Mouse (Mus musculus) testis, adult 2 months (tissue): Measurements from ENCODE around the gene Cryaa.
"Not testable (repeated sequence)": the region's sequence is repeated elsewhere in the genome, so short reads cannot be mapped to it uniquely, and the experiment has no call there.

ENCODE experiments used
- CTCF ChIP-seq: fragments of 200-500 bp; IDR thresholded peaks from 2 replicates; pipeline ENCODE4 v1.5.1; 2012; ENCODE audit warnings: low read depth, mild to moderate bottlenecking, inconsistent platforms, low read length, moderate library complexity; ENCODE audit not compliant: control insufficient read depth, insufficient read depth, insufficient replicate concordance
- POLR2A ChIP-seq: fragments of 200-500 bp; IDR thresholded peaks from 2 replicates; pipeline ENCODE4 v1.6.1; 2012; ENCODE audit warnings: low read depth, mild to moderate bottlenecking, inconsistent platforms, low read length, moderate library complexity; ENCODE audit not compliant: control insufficient read depth

DNA sequence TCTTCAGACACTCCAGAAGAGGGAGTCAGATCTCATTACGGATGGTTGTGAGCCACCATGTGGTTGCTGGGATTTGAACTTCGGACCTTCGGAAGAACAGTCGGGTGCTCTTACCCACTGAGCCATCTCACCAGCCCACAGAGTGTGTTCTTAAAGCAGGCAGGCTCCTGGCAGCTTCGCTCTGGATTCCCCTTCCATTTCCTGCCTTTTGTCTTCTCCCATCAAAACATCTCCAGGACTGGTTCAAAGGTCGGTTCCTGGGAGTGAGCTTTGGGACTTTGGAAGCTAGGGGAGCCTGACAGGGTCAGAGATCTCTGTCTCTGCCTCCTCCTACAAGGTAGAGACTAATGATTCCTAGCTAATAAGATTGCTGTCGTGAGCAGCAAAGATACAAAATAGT lies 17.7 kb downstream of the Cryaa start:
- not testable (repeated sequence) for TF ChIP-seq POLR2A, CTCF
